Mouse (Mus musculus) embryonic facial prominence, embryonic 11.5 days (tissue): Measurements from ENCODE around the gene Gm11172. TPM values are rescaled to one million over a fixed set of nuclear protein-coding genes. Genes with fewer than 3 reads are reported as not detected.

Source experiments
- ATAC-seq: fragments of 200-750 bp; cut with Nextera tagmentation; replicated peaks from 2 replicates; pipeline ENCODE4 v1.8.0; 2017; ENCODE audit warnings: low read depth; ENCODE audit not compliant: insufficient number of reproducible peaks, low FRiP score, low TSS enrichment
- DNase-seq: peaks from one replicate; pipeline ENCODE4 v3.0.0-alpha.2; 2015; ENCODE audit warnings: low spot score
- H3K27ac ChIP-seq: fragments of 300-500 bp; sonication (generic); replicated peaks from 2 replicates; pipeline ENCODE4 v1.5.1; 2014; ENCODE audit warnings: mild to moderate bottlenecking, low read depth, low read length, control low read depth
- H3K27me3 ChIP-seq: fragments of 300-500 bp; sonication (generic); 2 replicates; pipeline ENCODE4 v1.6.1; 2014; ENCODE audit warnings: mild to moderate bottlenecking, low read length, moderate library complexity, mixed read lengths; ENCODE audit not compliant: control insufficient read depth, insufficient read depth
- H3K36me3 ChIP-seq: fragments of 300-500 bp; sonication (generic); replicated peaks from 2 replicates; pipeline ENCODE4 v1.6.1; 2014; ENCODE audit warnings: low read depth, mild to moderate bottlenecking, low read length, moderate library complexity, mixed read lengths; ENCODE audit not compliant: control insufficient read depth, insufficient read depth
- H3K4me1 ChIP-seq: fragments of 300-500 bp; sonication (generic); 2 replicates; pipeline ENCODE4 v1.6.1; 2014; ENCODE audit warnings: low read length, mixed read lengths; ENCODE audit not compliant: control insufficient read depth, insufficient read depth
- H3K4me2 ChIP-seq: fragments of 300-500 bp; sonication (generic); 2 replicates; pipeline ENCODE4 v1.6.1; 2014; ENCODE audit warnings: low read depth, mild to moderate bottlenecking, control low read depth, low read length, moderate library complexity
- H3K4me3 ChIP-seq: fragments of 300-500 bp; sonication (generic); 2 replicates; pipeline ENCODE4 v1.5.1; 2014; ENCODE audit warnings: low read depth, low read length, control low read depth
- H3K9ac ChIP-seq: fragments of 300-500 bp; sonication (generic); replicated peaks from 2 replicates; pipeline ENCODE4 v1.6.1; 2014; ENCODE audit warnings: mild to moderate bottlenecking, control low read depth, low read length
- H3K9me3 ChIP-seq: fragments of 300-500 bp; sonication (generic); replicated peaks from 2 replicates; pipeline ENCODE4 v1.6.1; 2016; ENCODE audit warnings: mild to moderate bottlenecking, low read length, inconsistent platforms, mixed read lengths; ENCODE audit not compliant: control insufficient read depth
- WGBS: fragments of 180-500 bp; shearing (Covaris S2); extraction: QIAGEN DNeasy Blood & Tissue Kit; methylation state at CpG from one replicate; pipeline ENCODE4 v1.1.7; 2014; 5-methylcytosine and 5-hydroxymethylcytosine counted together
- polyA plus RNA-seq: library from polyadenylated mRNA; unstranded; fragments of >200 nt; fragmentation: Nextera tagmentation; extraction: Ambion mirVana; gene quantifications from 2 replicates; pipeline ENCODE4 v1.2.1, GENCODE M21; 2014

Gm11172 gene
- polyA plus RNA-seq, 1 experiment from 2014 or later: not detected

- no peak overlapping the region for H3K9ac ChIP-seq
These were observed 30.2 kb upstream of the Gm11172 start for GRCm38 (mm10) chr16:10782377-10783151.

GRCm38 (mm10) chr16:10783152-10783434 is 29.6 kb upstream of the Gm11172 start:
- Histone ChIP-seq H3K4me2 (peak overlapping the region; percentile 16; the same call in 1 of the 2 replicates), H3K27ac (no peak overlapping the region), H3K9ac (no peak overlapping the region), H3K9me3 (no peaks in the 10 kb centered on the region), H3K36me3 (no peaks in the 10 kb centered on the region), H3K4me1 (peaks cover 4% of the 10 kb centered on the region; the same call in 1 of the 2 replicates), H3K27me3 (no peaks in the 10 kb centered on the region; the same call in 1 of the 2 replicates), H3K4me3 (no peak overlapping the region)
- ATAC-seq (no peak), DNase-seq (no peak)
- WGBS: 45% methylated on average over 1 of the region's 1 CpGs

More at GRCm38 (mm10) chr16:10782377-10783151, 30.2 kb upstream of the Gm11172 start:
- no peaks in the 10 kb centered on the region; the same call in 1 of the 2 replicates for H3K27me3 ChIP-seq
- no peak overlapping the region for H3K4me3 ChIP-seq
- H3K36me3 ChIP-seq: no peaks in the 10 kb centered on the region
- H3K4me2 ChIP-seq: no peak overlapping the region
- ATAC-seq (no peak), DNase-seq (no peak)
- no peaks in the 10 kb centered on the region for H3K9me3 ChIP-seq
- H3K27ac ChIP-seq: no peak overlapping the region
- WGBS: 42% methylated on average over 6 of the region's 6 CpGs
- H3K4me1 ChIP-seq: peaks cover 4% of the 10 kb centered on the region; the same call in 1 of the 2 replicates

DNA sequence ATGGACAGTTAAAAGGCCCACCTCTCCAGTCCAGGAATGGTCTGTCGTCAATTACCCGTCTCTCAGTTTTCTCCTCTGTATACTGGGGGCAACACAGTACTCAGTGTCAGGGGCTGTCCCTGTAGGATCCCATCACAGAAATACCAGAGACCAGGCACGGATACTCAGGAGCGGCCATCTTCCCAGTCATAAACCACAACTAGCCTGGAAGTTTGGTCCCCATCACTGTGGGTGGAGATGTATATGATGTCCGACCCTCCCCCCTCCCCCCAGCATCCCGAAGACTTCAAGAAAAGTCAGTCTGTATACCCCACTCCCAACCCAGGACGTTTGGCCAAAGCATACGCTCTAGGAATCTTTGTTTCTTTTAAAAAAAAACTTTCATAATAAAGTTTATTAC is 29.3 kb upstream of the Gm11172 start:
- no peaks in the 10 kb centered on the region for H3K9me3 ChIP-seq
- peak overlapping the region; percentile 66; the same call in 1 of the 2 replicates for H3K4me3 ChIP-seq
- peak overlapping the region; percentile 1; the same call in 1 of the 2 replicates for H3K4me2 ChIP-seq
- no peaks in the 10 kb centered on the region for H3K36me3 ChIP-seq
- H3K27ac ChIP-seq: no peak overlapping the region
- DNase-seq (no peak), ATAC-seq (no peak)
- H3K4me1 ChIP-seq: peaks cover 4% of the 10 kb centered on the region; the same call in 1 of the 2 replicates
- no peak overlapping the region for H3K9ac ChIP-seq
- no peaks in the 10 kb centered on the region; the same call in 1 of the 2 replicates for H3K27me3 ChIP-seq
- WGBS: 62% methylated on average over 8 of the region's 8 CpGs

DNA sequence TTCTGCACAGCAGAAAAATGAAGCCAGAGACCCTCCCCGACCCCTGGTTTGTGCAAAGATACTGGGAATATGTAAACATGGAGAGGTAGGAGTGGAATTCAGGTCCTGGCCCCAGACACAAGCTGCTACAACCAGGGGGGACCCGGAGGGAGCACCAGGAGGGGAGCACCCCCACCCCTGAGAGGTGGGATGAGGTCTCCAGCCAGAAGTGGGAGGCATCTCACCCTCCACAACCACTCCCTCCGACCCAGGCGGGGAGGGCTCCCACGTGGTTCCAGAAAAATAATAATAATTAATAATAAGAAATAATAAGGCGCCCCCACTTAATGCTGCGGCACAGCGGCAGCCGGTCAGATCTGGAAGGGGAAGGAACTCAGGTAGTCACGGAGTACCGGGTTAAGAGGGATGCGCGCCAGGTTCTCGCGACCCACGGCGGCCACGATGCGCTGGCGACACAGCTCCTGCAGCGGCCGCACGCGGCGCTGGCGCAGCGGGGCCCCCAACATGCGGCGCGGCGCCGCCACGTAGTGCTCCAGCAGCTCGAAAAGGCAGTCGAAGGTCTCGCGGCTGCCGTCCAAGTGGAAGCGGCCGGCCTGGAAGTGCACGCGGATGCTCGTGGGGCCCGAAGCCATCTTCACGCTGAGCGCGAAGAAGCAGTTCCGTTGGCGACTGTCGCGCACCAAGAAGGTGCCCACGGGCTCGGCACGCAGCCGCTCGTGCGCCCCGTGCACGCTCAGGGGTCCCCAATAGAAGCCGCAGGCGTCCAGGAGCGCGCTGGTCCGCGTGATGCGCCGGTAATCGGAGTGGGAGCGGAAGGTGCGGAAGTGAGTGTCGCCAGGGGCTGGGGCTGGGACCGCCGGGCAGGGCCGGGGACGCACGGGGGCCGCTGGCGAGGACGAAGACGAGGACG is 28.6 kb upstream of the Gm11172 start:
- H3K9me3 ChIP-seq: no peaks in the 10 kb centered on the region
- no peaks in the 10 kb centered on the region for H3K36me3 ChIP-seq
- peak overlapping the region; percentile 67 for H3K9ac ChIP-seq
- ATAC-seq (no peak), DNase-seq (peak; percentile 62)
- H3K4me1 ChIP-seq: peaks cover 4% of the 10 kb centered on the region; the same call in 1 of the 2 replicates
- peak overlapping the region; percentile 66 for H3K4me3 ChIP-seq
- 2% methylated on average over 81 of the region's 81 CpGs for WGBS
- no peaks in the 10 kb centered on the region; the same call in 1 of the 2 replicates for H3K27me3 ChIP-seq
- peak overlapping the region; percentile 94; the same call in 1 of the 2 replicates for H3K27ac ChIP-seq
- H3K4me2 ChIP-seq: peak overlapping the region; percentile 98

- H3K27ac ChIP-seq: peak overlapping the region; percentile 94
- peaks cover 4% of the 10 kb centered on the region; the same call in 1 of the 2 replicates for H3K4me1 ChIP-seq
- H3K27me3 ChIP-seq: no peaks in the 10 kb centered on the region; the same call in 1 of the 2 replicates
- H3K9ac ChIP-seq: peak overlapping the region; percentile 67
- H3K9me3 ChIP-seq: no peaks in the 10 kb centered on the region
- no peaks in the 10 kb centered on the region for H3K36me3 ChIP-seq
- peak; percentile 95 for DNase-seq
- H3K4me3 ChIP-seq: peak overlapping the region; percentile 66
- peak; percentile 81 for ATAC-seq
- WGBS: 0% methylated on average over 33 of the region's 55 CpGs
- peak overlapping the region; percentile 98 for H3K4me2 ChIP-seq
These were observed 27.8 kb upstream of the Gm11172 start for GRCm38 (mm10) chr16:10784793-10785370.

- Histone ChIP-seq H3K27ac (peak within 1 kb of the TSS; percentile 94), H3K36me3 (no peaks in the 10 kb centered on the region), H3K4me2 (peak within 1 kb of the TSS; percentile 98), H3K9me3 (no peaks in the 10 kb centered on the region), H3K27me3 (no peaks in the 10 kb centered on the region; the same call in 1 of the 2 replicates), H3K4me1 (peaks cover 4% of the 10 kb centered on the region; the same call in 1 of the 2 replicates), H3K9ac (peak within 1 kb of the TSS; percentile 67), H3K4me3 (peak within 1 kb of the TSS; percentile 66)
- WGBS: under 1% methylated on average over 54 of the region's 59 CpGs
- peak; percentile 81 for ATAC-seq
- peak; percentile 91 for DNase-seq
These were observed 27.1 kb upstream of the Gm11172 start, which contains the start of gene Socs1 for GRCm38 (mm10) chr16:10785371-10786231. Socs1 (minus strand) TSS chr16:10785536.

- peak overlapping the region; percentile 94 for H3K27ac ChIP-seq
- peak; percentile 31 for ATAC-seq
- WGBS: 2% methylated on average over 9 of the region's 9 CpGs
- no peaks in the 10 kb centered on the region for H3K9me3 ChIP-seq
- H3K4me2 ChIP-seq: peak overlapping the region; percentile 98
- H3K4me1 ChIP-seq: peaks cover 4% of the 10 kb centered on the region; the same call in 1 of the 2 replicates
- peak overlapping the region; percentile 66 for H3K4me3 ChIP-seq
- peak overlapping the region; percentile 67 for H3K9ac ChIP-seq
- no peaks in the 10 kb centered on the region for H3K36me3 ChIP-seq
- DNase-seq: peak; percentile 95
- no peaks in the 10 kb centered on the region; the same call in 1 of the 2 replicates for H3K27me3 ChIP-seq
These were observed 26.4 kb upstream of the Gm11172 start for GRCm38 (mm10) chr16:10786288-10786687.
